Mouse (Mus musculus) layer of hippocampus, postnatal 36 days (tissue): ENCODE measurements around the gene Katnb1. TPM values are rescaled to one million over a fixed set of nuclear protein-coding genes. Genes with fewer than 3 reads are reported as not detected.

Experiments
- DNase-seq, 2 experiments: peaks; one replicate each; pipeline ENCODE4 v3.0.0; 2022
- total RNA-seq, 2 experiments: library from RNA; stranded (reverse); gene quantifications; 2 replicates each; pipeline ENCODE4 v1.2.3; 2021

The Katnb1 gene
- total RNA-seq, 2 experiments from 2014 or later: 36.0 to 40.4 TPM

DNA sequence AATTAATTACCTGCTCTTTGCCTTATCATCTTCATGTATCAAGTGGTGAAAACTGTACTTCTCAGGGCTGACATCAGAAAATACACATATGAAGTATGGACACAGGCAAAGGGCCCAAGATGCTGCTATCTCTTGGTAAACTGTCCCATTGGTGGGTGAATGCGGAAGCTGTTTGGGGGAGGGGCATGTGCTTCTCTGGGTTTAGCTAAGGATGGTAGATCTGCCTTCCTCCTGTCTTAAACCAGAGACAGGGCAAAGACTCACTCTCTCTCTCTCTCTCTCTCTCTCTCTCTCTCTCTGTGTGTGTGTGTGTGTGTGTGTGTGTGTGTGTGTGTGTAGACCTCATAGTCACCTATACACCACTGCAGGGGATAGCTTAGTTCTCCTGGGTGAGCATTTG is 60.0 kb downstream of the Katnb1 start:
- no peak for DNase-seq

DNA sequence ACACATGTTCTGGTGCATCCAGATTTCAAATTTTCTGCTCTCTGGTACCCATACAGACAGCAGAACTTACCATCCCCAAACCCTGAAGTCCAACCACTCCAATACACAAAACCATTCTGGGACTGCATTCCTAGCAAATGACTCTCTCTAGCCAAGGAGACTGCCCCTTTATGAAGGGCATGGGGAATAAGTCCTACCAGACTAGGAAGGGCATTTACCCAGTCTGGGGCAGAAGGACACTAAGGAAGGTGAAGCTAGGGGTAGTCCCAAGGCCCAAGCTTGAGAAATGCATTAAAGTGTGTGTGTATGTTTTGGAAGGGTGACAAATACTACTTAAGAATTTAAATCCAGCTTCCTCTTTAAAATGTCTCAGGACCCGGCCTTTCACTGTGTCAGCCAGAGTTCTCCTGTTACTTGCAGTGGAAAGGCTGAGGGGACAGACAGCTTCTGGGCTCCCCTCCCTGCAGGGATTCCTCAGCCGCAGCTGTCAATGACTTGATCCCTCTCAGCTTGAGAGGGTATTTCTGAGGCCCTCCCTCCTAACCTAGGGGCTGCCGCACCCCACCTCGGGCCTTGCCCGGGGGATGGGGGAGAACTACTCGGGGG is 60.6 kb downstream of the Katnb1 start:
- DNase-seq: no peak

DNA sequence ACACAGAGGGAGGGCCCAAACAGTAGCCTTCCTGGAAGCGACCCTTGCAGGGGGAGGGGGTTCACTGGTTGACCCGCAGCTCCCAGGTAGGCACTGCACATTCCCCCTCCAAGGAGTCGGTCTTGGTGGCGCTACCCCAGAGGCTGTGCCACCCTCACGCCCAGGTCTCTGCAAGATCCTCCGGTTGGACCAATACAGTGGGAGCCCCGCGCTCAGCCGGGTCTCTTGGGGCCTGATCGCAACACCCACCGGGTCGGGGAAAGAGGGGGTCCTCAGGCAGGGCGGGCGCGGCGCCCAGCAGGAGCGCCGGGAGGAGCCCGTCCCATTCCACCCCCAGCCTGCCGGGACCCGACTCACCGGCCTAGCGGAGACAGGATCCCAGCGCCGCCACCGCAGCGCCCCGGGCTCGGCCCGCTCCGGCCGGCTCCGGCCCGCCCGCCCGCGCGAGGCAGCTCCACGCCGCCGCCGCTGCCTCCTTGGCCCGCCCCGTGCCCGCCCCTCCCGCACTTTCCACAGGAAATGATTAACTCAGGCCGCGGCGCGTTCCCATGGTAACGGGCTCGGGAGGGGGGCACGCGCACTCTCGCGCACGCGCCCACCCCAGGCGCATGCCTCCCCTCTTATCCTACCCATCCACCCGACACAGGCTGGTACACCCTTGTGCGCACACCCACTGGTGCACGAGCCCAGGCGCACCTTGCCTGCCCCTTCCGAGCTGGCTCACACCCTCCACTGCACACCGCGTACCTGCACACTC is 61.3 kb downstream of the Katnb1 start:
- DNase-seq: peak; percentile 82 to 85

DNA sequence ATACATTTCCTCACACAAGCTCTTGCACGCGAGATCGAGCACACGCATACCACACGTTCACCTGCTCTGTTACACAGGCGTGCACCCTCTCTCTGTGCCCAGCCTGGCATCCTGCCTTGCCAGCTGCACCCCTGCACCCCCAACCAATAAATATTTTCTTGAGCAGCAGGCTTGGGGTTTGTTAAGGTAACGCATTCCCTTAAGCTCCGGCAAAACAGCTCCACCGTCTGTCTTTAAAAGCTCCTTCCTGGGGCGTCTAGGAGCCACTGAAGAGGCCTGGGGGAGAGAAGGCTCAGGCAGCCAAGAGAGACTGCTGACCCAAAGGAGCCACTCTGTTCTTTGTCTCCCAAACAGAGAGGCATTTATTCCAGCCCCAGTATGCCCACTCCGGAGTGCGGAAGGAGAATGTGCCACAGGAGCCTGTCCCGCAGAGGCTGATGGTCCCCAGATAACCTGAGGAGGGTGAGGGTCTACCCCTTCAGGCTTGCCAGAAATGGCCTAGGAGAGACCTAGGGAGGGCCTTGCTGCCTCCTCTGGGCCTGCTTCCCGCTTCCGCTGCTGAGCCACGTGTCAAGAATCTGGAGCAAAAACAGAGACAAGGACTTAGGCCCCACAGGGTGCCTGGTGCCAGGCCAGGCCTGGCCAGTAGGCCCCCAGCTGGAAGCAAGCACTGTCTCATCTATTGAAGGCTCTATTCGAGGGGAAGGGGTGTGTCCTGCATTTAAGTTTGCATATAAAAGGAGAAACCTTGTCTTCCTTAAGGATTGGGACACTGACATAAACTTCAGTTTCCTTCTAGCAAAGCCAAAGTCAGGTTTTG is 62.2 kb downstream of the Katnb1 start:
- peak; percentile 58 to 65 for DNase-seq

DNA sequence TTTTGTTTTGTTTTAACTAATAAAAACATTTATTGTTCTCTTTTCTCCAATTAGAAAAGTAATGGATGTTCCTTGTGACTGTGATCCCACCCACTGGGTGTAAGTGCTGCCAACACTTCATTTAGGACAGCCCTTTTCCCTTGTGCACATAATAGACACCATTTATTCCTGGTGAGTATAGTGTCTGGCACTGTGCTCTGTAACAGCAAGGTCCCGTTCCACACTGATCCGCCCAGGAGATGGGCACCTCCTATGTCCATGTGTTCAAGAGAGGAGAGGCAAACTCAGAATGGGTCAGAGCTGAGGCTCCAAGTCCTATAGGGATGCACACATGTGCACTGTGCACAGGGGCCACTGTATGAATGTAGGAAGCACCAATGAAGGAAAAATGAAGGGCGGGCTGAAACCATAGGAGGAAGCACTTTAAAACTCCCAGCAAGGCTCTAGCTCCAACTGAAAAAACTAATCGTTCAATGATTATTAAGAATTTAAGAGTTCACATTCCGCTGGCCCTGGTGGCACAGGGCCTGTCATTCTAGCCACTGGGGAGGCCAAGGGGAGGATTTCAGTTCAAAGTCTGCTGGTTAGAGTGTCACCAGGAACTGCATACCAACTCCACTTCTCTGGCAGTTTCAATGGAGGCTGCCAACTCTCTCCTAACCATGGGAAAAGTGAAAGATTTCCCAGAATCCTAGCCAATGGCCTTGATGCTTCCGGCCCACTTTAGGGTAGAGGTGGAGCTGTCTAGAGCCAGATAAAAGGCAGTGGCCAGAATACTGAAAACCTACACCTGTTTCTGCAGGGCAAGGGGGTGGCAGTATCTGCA is 63.0 kb downstream of the Katnb1 start:
- no peak for DNase-seq

DNA sequence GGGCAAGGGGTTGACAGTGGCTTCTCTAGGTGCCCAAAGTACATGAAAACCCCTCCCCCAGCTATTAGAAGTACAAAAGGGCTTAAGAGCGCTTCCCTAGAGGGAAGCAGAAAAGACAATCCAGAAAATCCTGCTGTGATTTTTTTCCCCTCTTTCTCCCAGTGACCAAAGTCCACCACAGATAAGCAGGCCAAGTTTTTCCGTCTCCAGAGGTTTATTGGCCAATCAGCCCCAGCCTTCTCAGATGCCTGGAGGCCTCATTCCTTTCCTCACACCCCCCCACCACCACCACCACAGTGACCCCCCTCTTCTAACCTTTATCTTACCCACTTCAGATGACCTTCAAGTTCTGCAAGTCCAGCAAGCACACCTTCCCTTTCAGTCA is 63.6 kb downstream of the Katnb1 start:
- no peak for DNase-seq

DNA sequence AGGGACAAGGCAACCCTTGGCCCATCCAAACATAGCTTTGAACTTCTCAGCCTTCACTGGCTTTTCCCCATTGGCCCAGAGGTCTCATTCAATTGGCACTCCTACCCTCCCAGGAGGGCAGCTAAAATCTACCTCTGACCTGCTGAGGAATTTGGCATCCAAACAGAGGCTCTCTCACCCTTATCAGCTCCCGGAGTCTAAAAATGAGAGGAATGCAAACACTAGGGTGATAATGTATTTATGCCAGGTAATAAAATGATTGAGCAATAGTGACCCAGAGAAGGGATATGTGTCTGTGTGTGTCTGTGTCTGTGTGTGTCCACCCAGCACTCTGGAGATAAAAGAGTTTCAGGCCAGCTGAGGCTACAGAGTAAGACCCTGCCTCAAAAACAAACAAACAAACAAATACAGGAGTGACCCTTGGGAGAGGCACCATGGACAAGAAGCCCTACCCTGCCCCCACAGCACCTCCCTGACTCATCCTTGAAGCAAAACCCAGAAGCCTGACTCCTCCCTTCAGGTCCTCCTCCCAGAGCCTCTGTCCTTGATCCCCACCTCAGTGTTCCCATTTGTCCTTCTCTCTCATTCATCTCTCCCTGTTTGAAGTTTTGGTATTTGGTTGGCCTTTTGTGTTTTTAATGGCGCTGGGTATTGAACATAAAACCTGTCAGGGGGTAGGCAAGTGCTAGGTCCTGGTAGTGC is 65.2 kb downstream of the Katnb1 start:
- no peak for DNase-seq

DNA sequence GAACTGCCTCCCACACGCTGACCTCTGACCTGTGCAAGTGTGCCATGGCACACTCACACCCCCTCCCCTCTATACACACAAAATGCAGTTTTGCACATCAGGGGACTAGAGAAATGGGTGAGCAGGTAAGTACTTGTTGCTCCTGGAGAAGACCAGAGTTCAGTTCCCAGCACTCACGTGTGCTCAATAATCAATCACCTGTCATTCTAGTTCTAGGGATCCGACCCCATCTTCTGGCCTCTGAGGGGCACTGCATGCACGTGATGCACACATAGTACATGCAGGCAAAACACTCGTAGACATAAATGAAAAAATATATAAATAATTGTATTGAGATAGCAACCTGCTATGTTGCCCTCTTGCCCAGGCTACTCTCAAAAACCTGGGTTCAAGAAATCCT is 65.9 kb downstream of the Katnb1 start:
- DNase-seq: no peak

DNA sequence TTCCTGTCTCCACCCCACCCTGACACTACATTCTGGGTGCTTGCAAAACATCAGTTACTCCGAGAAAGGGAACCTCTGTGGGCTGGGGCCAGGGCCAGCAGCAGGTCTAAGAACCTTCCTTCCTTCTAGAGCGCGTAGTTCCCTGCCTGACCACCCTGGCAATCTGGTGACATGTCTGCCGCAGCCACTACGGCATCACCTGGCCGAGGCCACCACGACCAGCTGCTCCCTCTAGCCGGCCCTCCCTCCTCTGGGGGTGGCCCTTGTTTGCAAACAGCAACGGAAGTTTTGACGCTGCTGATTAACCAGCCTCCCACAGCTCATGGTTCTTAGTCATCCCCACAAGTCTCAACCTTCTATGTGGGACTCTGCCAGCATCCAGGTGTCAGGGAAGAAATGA is 68.4 kb downstream of the Katnb1 start:
- DNase-seq: no peak

DNA sequence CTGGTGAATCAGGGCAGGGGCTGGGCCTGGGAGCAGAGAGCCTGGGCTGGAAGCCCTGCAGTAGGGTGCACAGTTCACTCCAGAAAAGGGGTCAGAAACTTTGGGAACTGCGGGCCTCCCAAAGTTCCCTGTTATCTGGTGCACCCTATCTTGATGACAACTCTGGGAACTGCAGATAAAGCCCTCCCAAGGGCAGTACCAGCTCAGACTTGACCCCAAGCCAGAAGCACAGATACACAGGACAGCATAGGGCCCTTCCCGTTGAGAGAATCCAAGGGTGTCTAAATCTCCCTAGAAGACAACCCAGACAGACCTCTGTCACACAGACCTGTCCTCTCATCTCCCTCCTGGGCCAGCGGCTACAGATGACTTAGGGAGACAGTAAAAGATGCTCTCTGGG is 69.6 kb downstream of the Katnb1 start:
- no peak for DNase-seq

Other genes with a start within 250 kb of the Katnb1 start
- 10 to 100 TPM; 84.8 to 86.5 TPM for gene Coq9, start 242.9 kb upstream of the Katnb1 start, total RNA-seq
- 10 to 100 TPM; 71.9 to 73.9 TPM for gene Ciapin1, start 242.8 kb upstream of the Katnb1 start, total RNA-seq
- gene Polr2c, start 223.7 kb upstream of the Katnb1 start, total RNA-seq: 10 to 100 TPM; 62.4 to 71.5 TPM
- 10 to 100 TPM; 27.4 to 27.6 TPM for gene Dok4, start 204.9 kb upstream of the Katnb1 start, total RNA-seq
- gene Ccdc102a, start 163.1 kb upstream of the Katnb1 start, total RNA-seq: 1 to 10 TPM; 1.1 to 2.1 TPM
- not detected for gene Adgrg5, start 157.5 kb upstream of the Katnb1 start, total RNA-seq
- gene Adgrg1, start 106.4 kb upstream of the Katnb1 start, total RNA-seq: 100 to 1,000 TPM in 1 of 2 experiments, 10 to 100 TPM in 1; 79.5 to 104 TPM
- under 1 TPM; 0.17 to 0.66 TPM for gene Adgrg3, start 63.5 kb upstream of the Katnb1 start, total RNA-seq
- gene Drc7, start 26.1 kb upstream of the Katnb1 start, total RNA-seq: 1 to 10 TPM; 1.1 to 2.7 TPM
- gene Kifc3, start 121.6 kb downstream of the Katnb1 start, total RNA-seq: 10 to 100 TPM; 61.4 to 62.0 TPM
- under 1 TPM; 0.66 to 0.95 TPM for gene Cngb1, start 225.4 kb downstream of the Katnb1 start, total RNA-seq
- gene Tepp, start 229.4 kb downstream of the Katnb1 start, total RNA-seq: not detected